Mouse (Mus musculus): ENCODE data around the gene Lnx1.
A peak's percentile ranks its signal among the peaks of the same experiment; 100 is the strongest.

Gene Lnx1

DNA sequence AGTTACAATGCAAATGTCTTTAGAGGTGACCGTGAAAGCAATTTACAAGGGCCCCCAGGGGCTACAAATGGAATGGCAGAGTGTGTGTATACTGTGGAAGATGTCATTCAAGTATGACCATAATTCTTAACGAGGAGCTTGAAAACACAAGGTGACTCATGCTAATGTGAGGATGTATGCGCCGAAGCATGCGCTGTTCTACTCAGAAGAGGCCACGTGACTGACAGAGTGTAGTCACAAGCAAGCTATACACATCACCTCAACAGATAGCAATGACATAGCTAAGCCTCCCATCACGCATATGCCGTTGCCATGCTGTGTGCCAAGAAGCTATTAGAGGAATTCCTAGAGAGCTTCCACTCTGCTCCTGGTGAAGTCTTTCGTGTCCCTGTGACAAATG lies 5.2 kb downstream of the Lnx1 start:
- DNase-seq (ENCODE audit: low spot score) = no peak

DNA sequence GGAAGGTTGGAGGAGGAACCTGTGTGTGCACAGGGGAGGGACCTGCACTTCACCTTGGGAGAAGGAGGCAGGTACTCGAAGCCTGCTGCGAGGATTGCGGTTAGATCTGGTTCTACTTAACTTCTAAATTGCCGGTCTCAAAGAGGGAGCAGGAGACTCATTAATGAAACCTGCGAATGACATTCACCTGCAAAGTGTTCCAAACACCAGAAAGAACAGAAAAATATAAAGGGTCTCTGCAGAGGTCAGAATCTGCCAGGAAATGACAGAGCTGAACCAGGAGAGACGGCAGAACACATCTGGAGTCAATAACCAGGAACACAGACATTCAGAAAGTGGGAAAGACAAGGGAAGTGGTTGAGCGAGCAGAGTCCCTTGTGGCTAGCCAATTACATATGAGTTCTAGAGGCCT lies 8.3 kb downstream of the Lnx1 start:
- no peak for DNase-seq (ENCODE audit: low spot score)

DNA sequence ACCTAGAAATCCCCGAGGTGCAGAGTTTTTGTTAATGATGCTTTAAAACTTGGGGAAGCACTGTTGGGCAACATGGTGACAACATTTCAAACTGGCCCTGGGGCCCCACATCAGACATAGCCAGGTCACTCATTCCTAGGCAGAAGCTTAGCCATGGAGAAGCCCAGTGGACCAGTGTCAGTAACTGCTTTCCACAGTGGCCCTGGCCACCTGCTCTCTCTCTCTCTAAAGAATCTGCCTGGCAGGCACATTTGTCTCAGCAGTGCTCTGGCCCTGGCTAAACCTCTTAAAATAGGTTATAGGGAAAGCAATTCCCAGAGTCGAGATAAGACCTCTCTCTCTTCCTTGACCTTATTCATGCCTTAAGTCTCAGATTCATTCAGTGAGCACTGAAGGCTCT lies 8.9 kb downstream of the Lnx1 start:
- DNase-seq (ENCODE audit: low spot score) = no peak

DNA sequence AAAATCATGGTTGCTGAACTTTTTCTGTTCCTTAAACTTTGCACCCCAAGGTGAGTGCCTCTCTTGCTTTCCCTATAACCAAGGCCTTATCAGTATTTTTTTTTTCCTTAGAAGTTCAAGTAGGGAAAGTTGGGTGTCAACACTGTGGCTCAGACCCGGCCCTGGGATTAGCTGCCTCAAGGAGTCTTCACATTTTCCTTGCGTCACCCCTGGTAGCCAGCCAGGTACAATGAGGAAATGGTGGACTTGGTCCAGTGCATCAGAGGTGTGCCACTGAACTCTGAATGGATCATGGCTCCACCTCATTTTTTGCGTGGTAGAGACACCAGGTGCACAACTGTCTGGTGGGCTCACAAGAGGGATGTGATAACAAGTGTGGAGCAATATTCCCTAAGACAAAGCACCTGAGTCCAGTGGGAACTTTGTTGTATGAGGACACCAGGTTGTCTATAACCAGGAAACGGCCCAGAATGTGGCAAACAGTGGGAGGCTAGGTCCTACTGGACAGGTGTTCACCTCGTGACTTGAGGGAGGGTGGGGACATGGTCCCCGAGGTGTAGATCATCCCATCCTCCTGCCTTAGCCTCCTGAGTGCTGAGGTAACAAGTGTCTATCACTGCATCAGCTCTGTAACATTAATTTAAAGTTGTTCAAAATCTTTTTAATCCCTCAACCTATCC lies 10.2 kb downstream of the Lnx1 start:
- DNase-seq (ENCODE audit: low spot score) = no peak

DNA sequence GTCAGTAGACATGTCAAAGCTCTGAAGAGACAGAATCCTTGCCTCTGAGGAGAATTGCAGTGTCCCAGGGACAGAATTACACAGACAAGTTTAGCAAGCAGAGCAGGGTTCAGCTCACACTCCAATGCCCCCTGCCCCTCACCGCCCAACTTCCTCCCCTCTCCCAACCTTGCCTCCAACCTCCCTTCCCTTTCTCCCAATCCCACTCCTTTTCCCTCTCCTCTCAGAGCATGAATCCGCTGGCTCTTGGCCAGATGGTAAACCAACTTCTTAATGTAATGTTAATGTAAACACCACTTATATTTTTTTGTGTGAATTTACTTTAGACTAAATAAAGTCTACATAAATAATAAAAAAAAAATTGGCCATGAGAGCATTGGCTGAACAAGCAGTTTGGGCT lies 13.9 kb downstream of the Lnx1 start:
- DNase-seq (ENCODE audit: low spot score) = no peak

DNA sequence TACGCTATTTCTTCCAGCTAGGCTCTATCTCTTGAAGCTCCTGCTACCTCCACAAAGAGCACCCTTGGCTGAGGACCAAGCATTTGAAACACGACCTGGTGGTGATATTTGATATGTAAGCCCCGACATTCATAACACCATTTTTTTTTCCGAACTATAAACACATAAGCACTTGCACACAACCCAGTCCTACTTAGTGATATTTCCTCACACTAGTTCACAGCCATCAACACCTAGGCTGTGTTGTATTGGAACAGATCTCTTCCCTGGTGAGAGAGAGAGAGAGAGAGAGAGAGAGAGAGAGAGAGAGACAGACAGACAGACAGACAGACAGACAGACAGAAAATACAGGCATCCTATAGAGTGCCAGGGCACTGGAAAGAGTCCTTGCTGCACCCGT lies 17.8 kb downstream of the Lnx1 start:
- DNase-seq (ENCODE audit: low spot score) = no peak

DNA sequence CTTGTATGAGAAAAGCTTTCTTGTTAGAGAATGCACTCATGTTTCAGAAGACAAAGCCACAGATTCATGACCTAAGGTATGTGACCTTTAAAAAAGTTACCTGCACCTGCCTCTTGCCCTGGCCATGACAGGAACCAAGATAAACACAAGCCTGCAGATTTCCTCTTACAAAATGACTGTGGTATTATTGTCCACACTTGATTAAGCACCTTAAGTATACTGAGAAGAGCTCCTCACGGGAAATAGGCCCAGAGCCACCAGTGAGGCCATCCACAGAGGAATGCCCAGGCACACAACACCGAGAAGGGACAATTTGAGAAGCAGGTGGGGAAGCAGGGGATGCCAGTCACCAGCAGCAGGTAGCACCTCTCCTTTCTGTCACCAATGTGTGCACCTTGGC lies 18.9 kb downstream of the Lnx1 start:
- no peak for DNase-seq (ENCODE audit: low spot score)

DNA sequence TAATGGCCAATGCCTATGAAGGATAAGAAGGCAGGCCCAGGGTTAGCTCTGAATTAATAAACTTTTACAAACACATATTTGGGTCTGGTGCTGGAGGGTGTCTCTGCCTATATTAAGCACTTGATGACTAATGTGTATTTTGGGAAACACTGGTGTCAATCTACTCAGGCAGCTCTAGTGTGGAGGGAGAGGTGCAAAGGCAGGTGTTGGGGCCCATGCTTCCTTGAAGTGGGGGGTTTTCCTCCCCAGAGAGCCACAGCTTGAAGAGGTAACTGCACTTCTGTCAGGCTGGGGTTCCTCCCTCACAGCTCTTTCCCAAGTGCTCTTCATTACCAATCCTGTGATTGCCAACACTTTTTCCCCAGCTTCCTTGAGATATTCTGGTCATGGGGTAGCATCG lies 20.0 kb downstream of the Lnx1 start:
- DNase-seq (ENCODE audit: low spot score) = no peak

DNA sequence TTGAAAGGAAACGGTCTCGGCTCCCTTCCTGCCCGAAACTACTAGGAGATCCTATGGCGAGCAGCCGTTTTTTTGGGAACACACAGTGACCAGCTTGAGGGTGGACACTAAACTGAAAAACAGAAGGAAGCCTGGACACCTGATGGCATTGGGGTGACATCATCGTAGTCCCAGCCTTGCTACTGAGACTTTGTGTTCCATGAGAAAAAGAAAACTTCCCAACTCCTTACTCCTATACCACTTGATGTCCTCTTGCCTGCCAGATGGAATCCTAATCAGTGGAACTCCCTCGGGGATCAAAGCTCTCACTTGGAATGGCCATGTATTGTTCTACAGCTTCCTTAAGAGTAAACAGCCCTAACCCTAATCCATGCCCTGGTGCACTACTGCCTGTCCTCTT lies 23.1 kb downstream of the Lnx1 start:
- DNase-seq (ENCODE audit: low spot score) = no peak

DNA sequence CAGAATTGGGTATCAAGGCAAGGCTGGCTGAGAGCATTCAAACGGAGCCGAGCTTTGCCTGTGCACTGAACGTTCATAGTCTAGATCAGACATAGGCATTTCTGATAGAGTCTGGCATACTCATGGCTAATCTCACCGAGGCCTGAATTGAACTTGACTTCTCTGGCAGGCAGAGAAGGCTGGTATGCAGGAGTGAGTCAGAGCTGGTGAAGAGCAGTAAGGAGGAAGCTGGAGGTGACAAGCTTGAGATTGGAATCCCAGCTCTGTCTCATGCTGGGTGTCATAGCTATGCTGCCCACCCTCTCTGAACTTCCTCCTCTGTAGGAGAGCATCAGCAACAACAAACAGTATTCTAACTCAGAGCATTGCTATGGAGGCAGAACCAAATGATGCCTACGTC lies 24.0 kb downstream of the Lnx1 start:
- DNase-seq (ENCODE audit: low spot score) = no peak

DNA sequence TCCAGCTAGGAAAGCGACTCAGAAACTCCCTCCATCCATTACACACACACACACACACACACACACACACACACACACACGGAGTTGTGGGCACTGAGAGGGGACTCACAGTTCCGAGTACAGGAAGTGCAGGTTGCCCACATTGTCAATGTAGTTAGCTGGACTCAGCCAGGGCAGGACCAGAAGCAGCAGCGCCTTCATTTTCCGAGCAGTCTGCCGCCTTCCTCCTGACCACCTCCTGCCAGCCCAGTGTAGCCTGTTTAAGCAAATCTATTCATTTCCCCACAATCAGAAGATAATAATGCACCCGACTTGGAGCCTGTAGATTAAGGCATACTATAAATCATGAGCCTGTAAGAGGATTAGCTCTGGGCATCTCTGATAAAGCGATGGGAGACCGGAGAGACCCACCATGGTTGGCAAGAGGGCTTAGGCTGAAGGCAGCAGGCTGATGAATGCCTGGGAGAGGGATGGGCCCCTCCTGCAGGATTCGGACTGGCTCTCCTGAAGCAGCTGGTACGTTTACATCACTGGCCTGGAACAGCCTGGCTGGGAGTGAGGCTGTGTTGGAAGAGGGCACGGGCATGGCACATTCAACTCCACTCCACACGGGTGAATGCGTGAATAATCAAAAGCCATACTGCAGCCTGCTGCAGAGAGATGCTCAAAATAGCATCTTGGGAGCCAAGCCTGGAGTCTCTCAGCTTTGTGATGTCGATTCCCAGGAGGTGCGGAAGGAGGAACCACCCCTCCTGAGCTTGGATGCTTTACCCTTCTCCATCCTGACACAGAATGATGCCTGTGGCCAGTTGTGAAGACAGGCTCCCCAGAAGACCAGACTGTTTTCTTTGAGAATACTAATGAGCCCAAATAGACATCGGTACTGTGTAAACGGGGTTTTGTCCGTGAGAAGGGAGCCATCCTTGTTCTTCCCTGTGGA lies 25.0 kb downstream of the Lnx1 start:
- peak; percentile 72 for DNase-seq (ENCODE audit: low spot score)

DNA sequence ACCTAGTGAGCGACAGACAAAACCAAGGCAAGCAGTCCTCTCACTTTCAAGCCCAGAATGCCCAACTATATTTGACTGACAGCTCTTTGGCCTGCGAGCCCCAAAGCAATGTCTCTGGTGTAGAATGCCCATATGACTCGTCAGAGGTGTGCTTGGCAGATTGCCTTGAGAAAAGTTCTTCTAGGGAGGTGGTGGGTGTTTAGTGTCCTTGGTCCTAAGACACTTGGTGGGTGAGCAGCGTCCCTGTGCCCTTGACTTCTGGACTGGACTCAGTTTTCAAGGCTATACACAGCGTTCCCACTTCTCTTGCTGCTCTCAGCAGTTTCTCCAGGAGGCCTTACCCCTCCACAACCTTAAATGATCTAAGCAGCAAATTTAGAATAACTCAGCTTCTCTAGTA lies 30.2 kb downstream of the Lnx1 start:
- no peak for DNase-seq (ENCODE audit: low spot score)

DNA sequence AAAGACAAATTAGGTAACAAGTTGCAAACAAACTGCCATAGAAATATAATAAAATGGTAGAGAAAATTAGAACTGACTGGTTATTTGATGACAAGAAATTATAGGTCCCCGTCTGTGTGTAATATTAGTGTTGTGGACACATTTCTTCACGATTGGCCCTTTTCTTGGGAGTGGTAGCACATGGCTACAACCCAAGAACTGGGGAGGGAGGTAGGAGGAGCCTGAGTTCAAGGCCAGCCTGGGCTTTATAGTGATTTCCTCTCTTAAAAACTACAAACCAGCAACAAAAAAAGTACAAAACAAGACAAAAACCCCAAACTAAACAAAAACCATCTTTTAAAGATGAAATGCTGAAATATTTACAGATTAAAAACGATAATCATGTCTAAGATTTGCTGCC lies 31.8 kb downstream of the Lnx1 start:
- DNase-seq (ENCODE audit: low spot score) = no peak

DNA sequence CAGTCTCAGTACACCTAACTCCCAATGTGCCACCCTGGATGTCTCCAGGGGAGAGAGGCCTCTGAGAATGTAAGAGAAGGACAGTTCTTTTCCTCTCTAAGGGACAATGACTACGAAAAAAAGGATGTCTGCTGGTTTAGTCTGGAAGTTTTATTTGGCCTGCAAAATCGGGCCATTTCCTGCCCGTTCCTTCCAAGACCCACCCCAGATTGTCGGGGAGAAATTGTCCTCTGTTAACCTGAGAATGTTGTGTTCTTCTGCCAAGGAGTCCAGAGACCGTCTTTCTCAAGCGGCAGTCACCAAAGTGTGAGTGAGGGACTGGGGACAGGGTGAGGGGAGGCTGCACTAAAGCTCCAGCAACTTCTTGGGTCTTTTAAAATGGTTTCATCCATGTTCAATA lies 32.8 kb downstream of the Lnx1 start:
- DNase-seq (ENCODE audit: low spot score) = no peak

DNA sequence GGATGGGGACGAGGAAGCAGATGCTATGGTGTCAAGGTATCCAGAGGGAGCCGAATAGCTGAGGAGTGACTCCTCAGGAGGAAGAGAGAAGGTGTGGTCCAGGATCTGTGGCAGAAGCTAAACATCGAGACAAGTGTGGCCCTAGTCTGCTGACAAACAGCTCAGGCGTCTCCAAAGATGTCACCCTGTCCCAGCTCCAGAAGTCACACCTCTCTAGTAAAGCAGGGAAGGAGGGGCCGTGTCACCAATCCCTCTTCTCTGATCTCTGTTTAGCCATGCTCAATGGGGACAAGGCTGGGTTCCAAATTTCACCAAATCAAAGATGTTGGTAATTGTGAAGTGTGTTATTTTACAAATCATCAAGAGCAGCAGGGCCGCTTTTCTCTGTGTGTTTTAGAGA lies 33.8 kb downstream of the Lnx1 start:
- DNase-seq (ENCODE audit: low spot score) = no peak

DNA sequence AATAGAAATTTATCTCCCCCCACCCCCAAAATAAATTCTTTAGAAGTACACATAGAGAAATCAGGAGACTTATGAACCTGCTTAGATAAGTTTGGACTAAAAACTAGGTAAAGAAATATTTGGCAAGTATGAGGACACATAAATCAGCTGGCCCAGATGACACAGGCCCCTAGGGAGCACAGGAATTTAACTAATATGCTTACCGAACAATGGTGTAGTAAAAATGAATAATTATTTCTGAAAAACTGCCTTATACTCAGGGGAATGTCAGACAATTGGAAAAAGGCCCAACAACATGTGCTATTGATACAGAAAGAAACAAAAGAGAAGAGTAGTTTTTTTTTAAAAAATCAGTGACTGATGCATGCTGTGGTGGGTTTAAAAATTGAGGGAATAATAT lies 40.1 kb downstream of the Lnx1 start:
- no peak for DNase-seq (ENCODE audit: low spot score)

DNA sequence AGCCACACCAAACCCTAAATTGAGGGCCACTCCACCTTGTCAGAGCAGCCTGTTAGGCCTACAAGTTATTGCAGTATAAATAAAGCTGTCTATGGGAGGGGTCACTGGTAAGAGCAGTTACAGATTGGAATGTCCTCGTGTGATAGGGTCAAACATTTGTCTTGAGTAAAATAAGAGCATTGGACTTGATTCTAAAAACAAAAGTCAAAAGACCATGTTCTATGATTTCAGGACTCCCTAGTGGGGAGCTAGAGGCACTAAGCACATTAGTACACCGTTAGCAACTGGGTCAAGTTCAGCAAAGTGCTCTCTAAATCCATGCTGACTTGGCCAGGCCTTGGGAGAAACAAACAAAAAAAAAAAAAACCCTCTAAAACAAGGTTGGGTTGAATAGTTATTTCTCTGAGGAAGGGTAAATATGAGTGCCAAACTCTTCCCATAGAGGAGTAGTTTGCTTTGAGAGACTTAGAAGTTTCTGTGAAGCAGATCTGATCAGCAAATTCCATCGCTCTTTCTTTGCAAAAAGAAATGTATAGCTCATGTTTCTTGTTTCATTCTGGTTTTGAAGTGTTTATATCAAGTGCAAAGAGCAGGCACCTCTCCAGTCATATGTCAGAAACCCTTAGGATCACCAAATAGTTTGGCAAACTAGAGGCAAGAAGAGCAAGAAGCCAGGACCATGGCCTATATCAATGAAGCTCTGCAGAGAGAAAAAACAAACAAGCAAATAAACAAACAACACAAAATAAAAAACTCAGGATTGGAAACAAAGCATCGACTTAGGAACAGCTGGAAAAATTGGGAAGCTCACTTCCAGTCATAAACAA lies 40.8 kb downstream of the Lnx1 start:
- DNase-seq (ENCODE audit: low spot score) = no peak

DNA sequence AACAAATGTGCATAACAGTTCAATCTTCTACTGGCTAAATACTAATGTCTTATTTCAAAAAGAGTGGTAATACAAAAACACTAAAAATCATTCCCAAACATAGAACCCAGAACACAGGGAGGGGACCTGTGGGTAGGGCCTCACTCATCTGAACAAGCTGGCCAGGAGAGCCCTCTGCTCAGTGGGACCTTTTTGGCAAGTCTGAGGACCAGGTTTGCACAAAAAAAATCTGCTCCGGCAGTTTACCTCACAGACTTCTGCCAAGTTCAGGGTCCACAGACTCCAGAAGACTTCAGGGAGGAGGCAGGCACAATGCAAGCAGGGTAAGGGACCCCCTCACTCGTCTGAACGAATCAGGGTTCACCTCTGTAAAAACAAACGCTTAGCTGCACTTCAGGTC lies 42.9 kb downstream of the Lnx1 start:
- DNase-seq (ENCODE audit: low spot score) = no peak

DNA sequence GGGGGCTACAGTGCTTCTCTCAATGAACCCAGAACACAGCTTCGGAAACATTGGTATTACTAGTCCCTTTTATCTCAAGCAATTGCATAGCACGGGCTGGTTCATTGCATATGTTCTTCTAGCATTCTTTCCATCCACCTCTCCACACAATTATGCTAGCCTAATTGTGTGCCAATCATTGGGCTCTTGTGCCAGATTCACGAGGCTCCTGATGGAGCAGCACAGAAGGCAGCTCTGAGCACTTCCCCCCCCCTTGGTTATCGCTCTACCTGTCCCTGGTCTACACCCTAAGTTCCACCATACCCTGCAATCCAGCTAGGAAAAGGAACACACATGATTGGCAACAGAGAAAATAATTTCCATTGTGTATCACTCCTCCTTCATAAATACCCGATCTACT lies 43.4 kb downstream of the Lnx1 start:
- DNase-seq (ENCODE audit: low spot score) = no peak

DNA sequence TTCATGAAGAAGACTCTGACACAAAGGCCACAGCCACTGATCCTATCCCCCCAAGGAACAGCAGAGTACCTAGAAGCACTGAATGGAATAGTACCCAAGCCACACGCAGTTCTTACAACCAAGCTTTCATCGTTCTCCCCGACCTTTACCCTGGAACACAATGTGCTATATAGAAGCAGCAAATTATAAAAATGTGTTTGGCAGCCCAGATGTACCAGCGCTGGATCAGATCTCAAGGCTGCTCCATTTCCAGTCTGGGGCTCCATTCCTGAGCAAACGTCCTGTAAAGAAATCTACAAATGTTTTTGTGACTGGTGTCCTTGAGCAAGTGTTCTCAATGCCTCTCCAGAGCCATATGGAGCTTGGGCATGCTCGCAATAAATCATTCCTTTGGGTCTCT lies 44.8 kb downstream of the Lnx1 start:
- no peak for DNase-seq (ENCODE audit: low spot score)

DNA sequence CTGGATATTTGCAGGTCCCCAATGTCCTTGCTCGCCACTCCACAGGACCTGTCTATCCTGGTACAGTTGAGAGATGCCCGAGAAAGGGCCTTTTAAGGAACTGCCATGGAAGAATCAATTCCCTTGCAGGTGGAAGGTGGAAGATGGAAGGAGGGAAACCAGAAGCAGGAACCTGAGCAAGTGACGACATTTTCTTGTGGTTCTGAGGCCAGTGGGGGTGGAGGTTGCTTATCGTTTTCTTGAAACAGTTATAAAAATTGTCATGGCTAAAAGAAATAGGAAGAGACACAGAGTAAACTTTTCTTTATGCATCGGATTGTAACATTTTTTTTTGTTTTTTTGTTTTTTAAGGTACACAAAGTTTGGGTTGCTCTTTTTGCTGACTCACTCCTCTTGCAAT lies 46.3 kb downstream of the Lnx1 start:
- no peak for DNase-seq (ENCODE audit: low spot score)

DNA sequence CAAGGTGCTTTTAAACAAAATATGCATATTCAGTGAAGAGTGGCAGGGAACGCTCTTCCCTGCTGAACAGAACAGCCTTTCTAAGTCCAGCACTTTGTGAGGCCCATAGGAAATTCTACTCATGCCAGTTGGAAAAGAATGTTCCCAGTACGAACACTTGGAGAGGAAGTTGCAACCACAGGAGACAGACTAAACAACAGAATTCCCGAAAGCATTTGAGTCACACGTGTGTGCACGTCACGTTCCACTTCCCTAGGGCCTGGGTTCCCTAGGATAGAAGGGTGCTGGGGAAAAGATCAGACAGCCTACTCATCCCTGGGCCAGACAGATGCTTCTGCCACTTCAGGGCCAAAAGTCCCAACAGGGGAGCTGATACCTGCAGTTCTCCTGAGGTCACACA lies 48.2 kb downstream of the Lnx1 start:
- DNase-seq (ENCODE audit: low spot score) = no peak

DNA sequence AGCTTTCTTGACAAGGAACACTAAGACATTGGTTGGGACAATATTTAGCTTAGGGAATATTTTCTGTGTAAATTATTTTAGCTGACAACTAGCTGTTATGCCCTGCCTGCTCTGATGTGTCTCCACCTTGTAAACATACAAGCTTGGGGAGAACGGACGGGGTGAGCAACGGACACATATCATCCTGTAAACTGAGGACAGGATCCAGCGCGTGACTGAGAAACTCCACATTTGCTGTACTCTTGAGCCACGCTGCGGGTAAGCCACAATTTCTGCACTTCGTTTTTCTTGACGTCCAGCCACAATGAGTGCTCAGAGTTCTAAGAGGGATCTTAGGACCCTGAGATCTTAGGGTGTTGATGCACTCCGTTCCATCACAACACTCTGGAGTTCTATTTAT lies 48.9 kb downstream of the Lnx1 start:
- DNase-seq (ENCODE audit: low spot score) = no peak
